Mouse (Mus musculus): ENCODE measurements around the gene Krtap4-7. TPM values are rescaled to one million over a fixed set of nuclear protein-coding genes. Genes with fewer than 3 reads are reported as not detected.
"Not testable (repeated sequence)": the region's sequence is repeated elsewhere in the genome, so short reads cannot be mapped to it uniquely, and the experiment has no call there.

Krtap4-7 gene
- polyA plus RNA-seq, 1 experiment from 2014 or later: not detected

DNA sequence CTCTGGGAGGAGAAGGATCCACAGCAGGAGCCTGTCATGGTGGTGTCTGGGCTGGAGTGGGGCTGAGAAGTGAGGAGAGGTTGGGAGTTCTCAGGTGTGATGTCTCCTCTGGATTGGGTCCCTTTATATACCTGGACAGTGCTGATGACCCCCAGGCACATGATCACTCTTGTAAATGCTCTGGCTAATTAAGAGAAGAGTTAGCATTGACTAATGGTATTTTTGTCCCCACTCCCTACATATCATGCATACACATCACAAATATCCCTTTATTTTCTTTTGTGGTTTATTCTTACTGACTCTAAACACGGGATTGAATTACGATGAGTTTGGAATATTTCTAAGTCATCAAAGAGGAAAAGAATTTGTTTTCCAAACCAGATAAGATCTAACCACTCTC, 23.6 kb downstream of the Krtap4-7 start, which contains the start of gene Gm11562:
Gm11562 (minus strand) TSS at position 101 of the 400 bp plus-strand sequence.
- no peak for DNase-seq
- Histone ChIP-seq H3K4me3 (replicated peaks; ENCODE audit: low read depth, low read length) (no peak within 1 kb of the TSS), H3K36me3 (ENCODE audit: control insufficient read depth, insufficient read depth, low read length) (no peaks in the 10 kb centered on the region), H3K27me3 (ENCODE audit: control insufficient read depth, insufficient read depth, low read length) (no peaks in the 10 kb centered on the region), H3K4me2 (ENCODE audit: low read length) (no peak within 1 kb of the TSS), H3K9me3 (ENCODE audit: control insufficient read depth, low read length) (no peaks in the 10 kb centered on the region), H3K9ac (replicated peaks; ENCODE audit: low read length) (no peak within 1 kb of the TSS), H3K27ac (replicated peaks; ENCODE audit: low read depth, low read length) (no peak within 1 kb of the TSS), H3K4me1 (ENCODE audit: control insufficient read depth, insufficient read depth, low read length) (no peaks in the 10 kb centered on the region)
- no peak for ATAC-seq (ENCODE audit: low FRiP score, low TSS enrichment)
- 90% methylated on average over 2 of the region's 2 CpGs for WGBS

DNA sequence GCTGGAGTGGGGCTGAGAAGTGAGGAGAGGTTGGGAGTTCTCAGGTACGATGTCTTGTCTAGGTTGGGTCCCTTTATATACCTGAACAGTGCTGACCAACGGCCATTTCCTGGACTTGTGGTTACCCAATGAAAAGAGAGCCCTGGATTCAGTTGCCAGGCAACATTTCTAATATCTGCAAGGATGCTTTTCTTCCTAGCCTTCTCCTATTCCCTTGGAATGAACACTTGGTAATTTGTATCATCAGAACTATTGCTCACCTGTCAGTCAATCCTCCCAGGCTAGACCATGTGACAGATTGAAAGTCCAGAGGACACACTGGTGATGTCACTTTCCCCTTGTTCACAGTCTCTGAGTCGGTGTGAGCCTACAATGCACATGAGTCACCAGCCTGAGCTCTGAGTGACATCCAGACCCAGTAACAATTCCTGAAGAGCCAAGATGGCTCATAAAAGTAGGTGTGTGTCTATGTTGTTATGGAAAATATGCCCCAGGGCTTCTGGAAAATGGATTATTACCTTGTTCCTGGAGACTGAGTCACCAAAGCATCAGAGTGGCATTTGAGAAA, 29.0 kb downstream of the Krtap4-7 start, which contains the start of gene Krtap2-4:
Krtap2-4 (minus strand) TSS at position 51 of the 568 bp plus-strand sequence.
- Histone ChIP-seq H3K4me3 (replicated peaks; ENCODE audit: low read depth, low read length) (no peak within 1 kb of the TSS), H3K4me1 (ENCODE audit: control insufficient read depth, insufficient read depth, low read length) (no peaks in the 10 kb centered on the region), H3K4me2 (ENCODE audit: low read length) (no peak within 1 kb of the TSS), H3K9me3 (ENCODE audit: control insufficient read depth, low read length) (no peaks in the 10 kb centered on the region), H3K27ac (replicated peaks; ENCODE audit: low read depth, low read length) (no peak within 1 kb of the TSS), H3K36me3 (ENCODE audit: control insufficient read depth, insufficient read depth, low read length) (no peaks in the 10 kb centered on the region), H3K9ac (replicated peaks; ENCODE audit: low read length) (no peak within 1 kb of the TSS), H3K27me3 (ENCODE audit: control insufficient read depth, insufficient read depth, low read length) (no peaks in the 10 kb centered on the region)
- WGBS: 64% methylated on average over 3 of the region's 3 CpGs
- DNase-seq (no peak), ATAC-seq (ENCODE audit: low FRiP score, low TSS enrichment) (no peak)

DNA sequence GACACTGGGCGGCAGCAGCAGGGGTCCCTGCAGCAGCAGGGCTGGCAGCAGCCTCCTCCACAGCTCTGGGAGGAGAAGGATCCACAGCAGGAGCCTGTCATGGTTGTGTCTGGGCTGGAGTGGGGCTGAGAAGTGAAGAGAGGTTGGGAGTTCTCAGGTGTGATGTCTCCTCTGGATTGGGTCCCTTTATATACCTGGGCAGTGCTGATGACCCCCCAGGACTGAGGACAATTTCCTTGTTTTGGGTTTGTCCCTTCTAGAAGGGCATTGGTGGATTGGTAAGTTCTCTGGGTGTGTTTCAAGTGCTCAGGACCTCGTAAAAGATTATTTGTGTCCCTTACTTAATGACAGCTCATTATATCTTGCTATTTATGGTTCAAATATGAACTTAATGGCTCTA, 33.8 kb downstream of the Krtap4-7 start, which contains the start of gene Gm11937:
Gm11937 (minus strand) TSS at position 101 of the 400 bp plus-strand sequence.
- H3K9ac ChIP-seq (replicated peaks; ENCODE audit: low read length); DNase-seq; H3K27ac ChIP-seq (replicated peaks; ENCODE audit: low read depth, low read length); ATAC-seq (ENCODE audit: low FRiP score, low TSS enrichment); H3K36me3 ChIP-seq (ENCODE audit: control insufficient read depth, insufficient read depth, low read length); H3K9me3 ChIP-seq (ENCODE audit: control insufficient read depth, low read length); H3K4me1 ChIP-seq (ENCODE audit: control insufficient read depth, insufficient read depth, low read length); H3K27me3 ChIP-seq (ENCODE audit: control insufficient read depth, insufficient read depth, low read length); H3K4me2 ChIP-seq (ENCODE audit: low read length); H3K4me3 ChIP-seq (replicated peaks; ENCODE audit: low read depth, low read length): not testable (repeated sequence)
- 95% methylated on average over 1 of the region's 2 CpGs for WGBS

DNA sequence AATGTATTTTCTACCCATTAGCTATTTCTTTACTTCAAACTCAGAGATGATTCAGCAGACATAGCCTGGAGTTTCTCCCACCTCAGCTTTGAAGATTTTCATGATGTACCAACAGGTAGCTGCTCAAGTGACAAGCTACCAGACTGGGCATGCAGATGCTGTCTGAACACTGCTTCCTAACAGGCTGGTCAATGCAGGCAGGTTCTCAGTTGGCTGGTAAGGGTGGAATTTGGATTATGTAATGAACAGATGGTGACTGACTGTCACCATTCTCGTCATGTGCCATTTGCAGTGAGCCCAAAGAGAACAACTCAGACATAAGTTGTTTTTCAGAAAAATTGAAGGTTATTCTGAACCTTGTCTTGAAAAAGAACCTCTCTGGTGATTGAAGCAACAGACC, 34.8 kb downstream of the Krtap4-7 start:
- H3K4me2 ChIP-seq (ENCODE audit: low read length): no peak overlapping the region
- H3K36me3 ChIP-seq (ENCODE audit: control insufficient read depth, insufficient read depth, low read length): no peaks in the 10 kb centered on the region
- no peak overlapping the region for H3K9ac ChIP-seq (replicated peaks; ENCODE audit: low read length)
- H3K9me3 ChIP-seq (ENCODE audit: control insufficient read depth, low read length): no peaks in the 10 kb centered on the region
- H3K4me1 ChIP-seq (ENCODE audit: control insufficient read depth, insufficient read depth, low read length): no peaks in the 10 kb centered on the region
- WGBS: 62% methylated on average over 1 of the region's 1 CpGs
- no peaks in the 10 kb centered on the region for H3K27me3 ChIP-seq (ENCODE audit: control insufficient read depth, insufficient read depth, low read length)
- ATAC-seq (ENCODE audit: low FRiP score, low TSS enrichment) (no peak), DNase-seq (no peak)
- H3K4me3 ChIP-seq (replicated peaks; ENCODE audit: low read depth, low read length): no peak overlapping the region
- no peak overlapping the region for H3K27ac ChIP-seq (replicated peaks; ENCODE audit: low read depth, low read length)

DNA sequence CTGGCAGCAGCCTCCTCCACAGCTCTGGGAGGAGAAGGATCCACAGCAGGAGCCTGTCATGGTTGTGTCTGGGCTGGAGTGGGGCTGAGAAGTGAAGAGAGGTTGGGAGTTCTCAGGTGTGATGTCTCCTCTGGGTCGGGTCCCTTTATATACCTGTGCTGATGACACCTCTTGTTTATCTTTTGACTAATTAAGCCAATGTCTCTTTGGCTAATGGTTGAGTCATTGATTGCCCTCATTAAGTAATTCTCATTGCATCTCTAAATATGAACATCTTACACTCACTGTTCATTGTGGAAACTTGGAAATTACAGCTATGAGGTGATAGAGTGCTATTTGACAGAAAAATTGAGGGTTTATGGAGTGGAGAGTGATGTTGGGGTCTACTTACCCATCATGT, 40.7 kb downstream of the Krtap4-7 start, which contains the start of gene Gm11938:
Gm11938 (minus strand) TSS at position 101 of the 400 bp plus-strand sequence.
- H3K27ac ChIP-seq (replicated peaks; ENCODE audit: low read depth, low read length); H3K4me1 ChIP-seq (ENCODE audit: control insufficient read depth, insufficient read depth, low read length); H3K9ac ChIP-seq (replicated peaks; ENCODE audit: low read length); H3K4me2 ChIP-seq (ENCODE audit: low read length); ATAC-seq (ENCODE audit: low FRiP score, low TSS enrichment); H3K36me3 ChIP-seq (ENCODE audit: control insufficient read depth, insufficient read depth, low read length); DNase-seq; H3K4me3 ChIP-seq (replicated peaks; ENCODE audit: low read depth, low read length); H3K9me3 ChIP-seq (ENCODE audit: control insufficient read depth, low read length); H3K27me3 ChIP-seq (ENCODE audit: control insufficient read depth, insufficient read depth, low read length): not testable (repeated sequence)
- 69% methylated on average over 1 of the region's 1 CpGs for WGBS

DNA sequence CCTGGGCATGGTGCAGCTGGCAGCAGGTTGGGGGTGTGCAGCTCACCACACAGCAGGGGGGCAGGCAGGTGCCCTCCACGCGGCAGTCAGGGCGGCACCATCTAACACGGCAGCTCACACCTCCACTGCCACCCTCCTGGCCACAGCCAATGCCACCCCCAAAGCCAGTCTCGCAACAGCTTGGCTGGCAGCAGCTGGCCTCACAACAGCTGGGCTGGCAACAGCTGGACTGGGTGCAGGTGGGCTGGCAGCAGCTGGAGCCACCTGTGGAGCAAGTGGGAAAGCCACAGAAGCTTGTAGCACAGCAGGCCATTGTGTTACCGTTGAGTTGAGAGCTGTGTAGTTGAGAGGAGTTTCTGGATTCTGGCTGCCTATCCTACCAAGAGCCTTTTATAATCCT, 46.1 kb downstream of the Krtap4-7 start, which contains the start of gene Krtap9-3:
Krtap9-3 (minus strand) TSS at position 364 of the 400 bp plus-strand sequence.
- not testable (repeated sequence) for H3K4me2 ChIP-seq (ENCODE audit: low read length); ATAC-seq (ENCODE audit: low FRiP score, low TSS enrichment); H3K4me3 ChIP-seq (replicated peaks; ENCODE audit: low read depth, low read length); H3K27me3 ChIP-seq (ENCODE audit: control insufficient read depth, insufficient read depth, low read length); H3K36me3 ChIP-seq (ENCODE audit: control insufficient read depth, insufficient read depth, low read length); H3K9me3 ChIP-seq (ENCODE audit: control insufficient read depth, low read length); H3K4me1 ChIP-seq (ENCODE audit: control insufficient read depth, insufficient read depth, low read length); H3K9ac ChIP-seq (replicated peaks; ENCODE audit: low read length); DNase-seq; H3K27ac ChIP-seq (replicated peaks; ENCODE audit: low read depth, low read length)
- WGBS: 87% methylated on average over 6 of the region's 6 CpGs

Other genes starting within 250 kb of the Krtap4-7 start
- not detected in 2 replicates for gene Krt12, start 221.8 kb downstream of the Krtap4-7 start, polyA plus RNA-seq (2014; fragmentation: Nextera tagmentation; extraction: Ambion mirVana)
- 0.11 TPM in 1 of 2 replicates, not detected in the other for gene Krt20, start 205.9 kb downstream of the Krtap4-7 start, polyA plus RNA-seq (2014; fragmentation: Nextera tagmentation; extraction: Ambion mirVana)
- 0.39 TPM in 1 of 2 replicates, not detected in the other for gene Krt23, start 151.0 kb downstream of the Krtap4-7 start, polyA plus RNA-seq (2014; fragmentation: Nextera tagmentation; extraction: Ambion mirVana)
- gene Krt39, start 122.8 kb downstream of the Krtap4-7 start, polyA plus RNA-seq (2014; fragmentation: Nextera tagmentation; extraction: Ambion mirVana): not detected in 2 replicates
- not detected in 2 replicates for gene Krt40, start 100.9 kb downstream of the Krtap4-7 start, polyA plus RNA-seq (2014; fragmentation: Nextera tagmentation; extraction: Ambion mirVana)
- gene Krtap3-3, start 93.2 kb downstream of the Krtap4-7 start, polyA plus RNA-seq (2014; fragmentation: Nextera tagmentation; extraction: Ambion mirVana): not detected in 2 replicates
- not detected in 2 replicates for gene Krtap3-2, start 87.2 kb downstream of the Krtap4-7 start, polyA plus RNA-seq (2014; fragmentation: Nextera tagmentation; extraction: Ambion mirVana)
- gene Gm11939, start 84.6 kb downstream of the Krtap4-7 start, polyA plus RNA-seq (2014; fragmentation: Nextera tagmentation; extraction: Ambion mirVana): not detected in 2 replicates
- gene Krtap3-1, start 77.5 kb downstream of the Krtap4-7 start, polyA plus RNA-seq (2014; fragmentation: Nextera tagmentation; extraction: Ambion mirVana): not detected in 2 replicates
- gene Krtap1-5, start 63.1 kb downstream of the Krtap4-7 start, polyA plus RNA-seq (2014; fragmentation: Nextera tagmentation; extraction: Ambion mirVana): not detected in 2 replicates
- gene Krtap1-4, start 60.4 kb downstream of the Krtap4-7 start, polyA plus RNA-seq (2014; fragmentation: Nextera tagmentation; extraction: Ambion mirVana): not detected in 2 replicates
- gene Krtap1-3, start 52.8 kb downstream of the Krtap4-7 start, polyA plus RNA-seq (2014; fragmentation: Nextera tagmentation; extraction: Ambion mirVana): not detected in 2 replicates
- not detected in 2 replicates for gene Krtap9-3, start 46.0 kb downstream of the Krtap4-7 start, polyA plus RNA-seq (2014; fragmentation: Nextera tagmentation; extraction: Ambion mirVana)
- gene Gm11938, start 40.8 kb downstream of the Krtap4-7 start, polyA plus RNA-seq (2014; fragmentation: Nextera tagmentation; extraction: Ambion mirVana): not detected in 2 replicates
- not detected in 2 replicates for gene Gm11937, start 33.9 kb downstream of the Krtap4-7 start, polyA plus RNA-seq (2014; fragmentation: Nextera tagmentation; extraction: Ambion mirVana)
- gene Krtap2-4, start 29.2 kb downstream of the Krtap4-7 start, polyA plus RNA-seq (2014; fragmentation: Nextera tagmentation; extraction: Ambion mirVana): not detected in 2 replicates
- gene Gm11562, start 23.7 kb downstream of the Krtap4-7 start, polyA plus RNA-seq (2014; fragmentation: Nextera tagmentation; extraction: Ambion mirVana): not detected in 2 replicates
- not detected in 2 replicates for gene Krtap4-1, start 15.9 kb downstream of the Krtap4-7 start, polyA plus RNA-seq (2014; fragmentation: Nextera tagmentation; extraction: Ambion mirVana)
- gene Krtap4-2, start 9.0 kb downstream of the Krtap4-7 start, polyA plus RNA-seq (2014; fragmentation: Nextera tagmentation; extraction: Ambion mirVana): not detected in 2 replicates
- gene Gm11555, start 6.1 kb upstream of the Krtap4-7 start, polyA plus RNA-seq (2014; fragmentation: Nextera tagmentation; extraction: Ambion mirVana): not detected in 2 replicates
- not detected in 2 replicates for gene Gm11563, start 14.9 kb upstream of the Krtap4-7 start, polyA plus RNA-seq (2014; fragmentation: Nextera tagmentation; extraction: Ambion mirVana)
- not detected in 2 replicates for gene Krtap4-6, start 21.9 kb upstream of the Krtap4-7 start, polyA plus RNA-seq (2014; fragmentation: Nextera tagmentation; extraction: Ambion mirVana)
- not detected in 2 replicates for gene Gm14190, start 46.7 kb upstream of the Krtap4-7 start, polyA plus RNA-seq (2014; fragmentation: Nextera tagmentation; extraction: Ambion mirVana)
- not detected in 2 replicates for gene Gm14180, start 90.2 kb upstream of the Krtap4-7 start, polyA plus RNA-seq (2014; fragmentation: Nextera tagmentation; extraction: Ambion mirVana)
- not detected in 2 replicates for gene Gm11595, start 128.8 kb upstream of the Krtap4-7 start, polyA plus RNA-seq (2014; fragmentation: Nextera tagmentation; extraction: Ambion mirVana)
- gene Krtap4-8, start 136.6 kb upstream of the Krtap4-7 start, polyA plus RNA-seq (2014; fragmentation: Nextera tagmentation; extraction: Ambion mirVana): not detected in 2 replicates
- gene Krtap4-9, start 141.1 kb upstream of the Krtap4-7 start, polyA plus RNA-seq (2014; fragmentation: Nextera tagmentation; extraction: Ambion mirVana): not detected in 2 replicates
- not detected in 2 replicates for gene Gm11596, start 149.4 kb upstream of the Krtap4-7 start, polyA plus RNA-seq (2014; fragmentation: Nextera tagmentation; extraction: Ambion mirVana)
- gene Gm11569, start 154.8 kb upstream of the Krtap4-7 start, polyA plus RNA-seq (2014; fragmentation: Nextera tagmentation; extraction: Ambion mirVana): not detected in 2 replicates
- gene Gm11554, start 160.4 kb upstream of the Krtap4-7 start, polyA plus RNA-seq (2014; fragmentation: Nextera tagmentation; extraction: Ambion mirVana): not detected in 2 replicates
- gene Krtap4-13, start 165.8 kb upstream of the Krtap4-7 start, polyA plus RNA-seq (2014; fragmentation: Nextera tagmentation; extraction: Ambion mirVana): not detected in 2 replicates
- not detected in 2 replicates for gene Gm11564, start 171.6 kb upstream of the Krtap4-7 start, polyA plus RNA-seq (2014; fragmentation: Nextera tagmentation; extraction: Ambion mirVana)
- gene 2300003K06Rik, start 194.0 kb upstream of the Krtap4-7 start, polyA plus RNA-seq (2014; fragmentation: Nextera tagmentation; extraction: Ambion mirVana): not detected in 2 replicates
- not detected in 2 replicates for gene Krtap4-16, start 207.5 kb upstream of the Krtap4-7 start, polyA plus RNA-seq (2014; fragmentation: Nextera tagmentation; extraction: Ambion mirVana)
- not detected in 2 replicates for gene Gm11568, start 213.8 kb upstream of the Krtap4-7 start, polyA plus RNA-seq (2014; fragmentation: Nextera tagmentation; extraction: Ambion mirVana)
- not detected in 2 replicates for gene Gm11559, start 220.4 kb upstream of the Krtap4-7 start, polyA plus RNA-seq (2014; fragmentation: Nextera tagmentation; extraction: Ambion mirVana)
- gene Krtap9-1, start 229.3 kb upstream of the Krtap4-7 start, polyA plus RNA-seq (2014; fragmentation: Nextera tagmentation; extraction: Ambion mirVana): not detected in 2 replicates
- gene Gm11567, start 235.1 kb upstream of the Krtap4-7 start, polyA plus RNA-seq (2014; fragmentation: Nextera tagmentation; extraction: Ambion mirVana): not detected in 2 replicates

All from midbrain, embryonic 14.5 days (tissue).